Mouse (Mus musculus): ENCODE results near the gene Csrnp2.
A peak's percentile ranks its signal among the peaks of the same experiment; 100 is the strongest.

- TF ChIP-seq CTCF (conservative IDR thresholded peaks at IDR 0.05 in 1 of 2, IDR thresholded peaks at IDR 0.05 in 1 of 2; ENCODE audit: low read depth in 2 of 2, low read length in 2 of 2), result peak; percentile 81 to 97
- TF ChIP-seq CHD2 (IDR thresholded peaks at IDR 0.05; ENCODE audit: low read length), result no peak
- TF ChIP-seq TBP (conservative IDR thresholded peaks at IDR 0.05; ENCODE audit: low read depth, low read length), result no peak
- no peak for TF ChIP-seq POLR2AphosphoS2 (IDR thresholded peaks at IDR 0.05; ENCODE audit: low read depth, low read length)
- TF ChIP-seq ZC3H11A (IDR thresholded peaks at IDR 0.05; ENCODE audit: low read depth, low read length), result peak; percentile 48; the same call in 1 of the 2 replicates
Observed at GRCm38 (mm10) chr15:100457340-100457739, 37.9 kb downstream of the Csrnp2 start.

All from CH12.LX (cell line).